In genomic region chr1:159331008-159331407, GRCm38 (mm10) we compare ENCODE assay signal across 19 mouse cellular contexts.
DNase-seq lines count a peak whose midpoint lies in the region; ATAC-seq lines count a peak whose summit lies in the region.
"Had no signal": no experiment of that assay in that cellular context is flagged by ENCODE, and none has a peak within 500 bp of the region (broad histone marks: within the 10 kb centered on the region; RNA-seq: fewer than 3 reads in every experiment).

No protein-coding gene starts in this region.

- 69% methylated on average over 4 of the region's 4 CpGs for WGBS in forebrain, embryonic 13.5 days
- 83% methylated on average over 4 of the region's 4 CpGs for WGBS in forebrain, embryonic 12.5 days

- no peak overlapping the region for H3K9ac ChIP-seq in forebrain, embryonic 13.5 days
- H3K9ac ChIP-seq in forebrain, embryonic 12.5 days = no peak overlapping the region
- H3K9ac ChIP-seq: heart, embryonic 13.5 days; limb, embryonic 15.5 days had no signal

- DNase-seq in layer of hippocampus, adult 9-11 months = peak; percentile 12
- no peak for DNase-seq in layer of hippocampus, adult 8-10 months (ENCODE audit: low spot score in 2 of 2)
- DNase-seq in brain, adult 2 months (ENCODE audit: low read depth, low spot score) = peak; percentile 53
- peak; percentile 15 to 44 for DNase-seq in cerebellum, postnatal 10 days
- DNase-seq in urinary bladder, adult 2 months (ENCODE audit: low spot score) = no peak
- DNase-seq: adrenal gland, postnatal 25 days; gastrocnemius, postnatal 10 days; heart, adult 11 months; kidney, adult 18-20 months; lung, postnatal 10 days; right cerebral cortex, postnatal 14 days; spleen, adult 18-20 months; thymus, postnatal 25 days had no signal

- no peaks in the 10 kb centered on the region for H3K9me3 ChIP-seq in forebrain, embryonic 13.5 days (replicated peaks)
- no peaks in the 10 kb centered on the region for H3K9me3 ChIP-seq in forebrain, embryonic 12.5 days
- H3K9me3 ChIP-seq: heart, embryonic 13.5 days; limb, embryonic 15.5 days had no signal

- H3K4me3 ChIP-seq in forebrain, embryonic 13.5 days = no peak overlapping the region
- H3K4me3 ChIP-seq in forebrain, embryonic 12.5 days (replicated peaks) = no peak overlapping the region
- H3K4me3 ChIP-seq: heart, embryonic 13.5 days; limb, embryonic 15.5 days had no signal

- H3K27me3 ChIP-seq in forebrain, embryonic 13.5 days = no peaks in the 10 kb centered on the region
- H3K27me3 ChIP-seq in forebrain, embryonic 12.5 days = no peaks in the 10 kb centered on the region
- H3K27me3 ChIP-seq: CH12.LX; heart, embryonic 13.5 days; limb, embryonic 15.5 days had no signal

- no peak overlapping the region for H3K4me2 ChIP-seq in forebrain, embryonic 13.5 days
- H3K4me2 ChIP-seq in forebrain, embryonic 12.5 days = no peak overlapping the region
- H3K4me2 ChIP-seq: heart, embryonic 13.5 days; limb, embryonic 15.5 days had no signal

- H3K4me1 ChIP-seq in forebrain, embryonic 13.5 days = no peaks in the 10 kb centered on the region
- no peaks in the 10 kb centered on the region for H3K4me1 ChIP-seq in forebrain, embryonic 12.5 days
- H3K4me1 ChIP-seq: heart, embryonic 13.5 days; limb, embryonic 15.5 days had no signal

- H3K27ac ChIP-seq in forebrain, embryonic 13.5 days = no peak overlapping the region
- H3K27ac ChIP-seq in forebrain, embryonic 12.5 days = no peak overlapping the region
- H3K27ac ChIP-seq: heart, embryonic 13.5 days; kidney, postnatal 0 days; limb, embryonic 15.5 days had no signal

- peak; percentile 69; the same call in 1 of the 2 replicates for ATAC-seq in forebrain, embryonic 13.5 days
- ATAC-seq in forebrain, embryonic 12.5 days (ENCODE audit: low FRiP score) = no peak

- H3K36me3 ChIP-seq in forebrain, embryonic 13.5 days (ENCODE audit: poor library complexity, severe bottlenecking) = peaks cover 49% of the 10 kb centered on the region
- H3K36me3 ChIP-seq in forebrain, embryonic 12.5 days (replicated peaks) = peaks cover 27% of the 10 kb centered on the region

Comparison
In these comparisons a context has a peak if more than half of its experiments do, and no peak if none do; other contexts are left out.
1. DNase-seq: peak in layer of hippocampus, adult 9-11 months (single experiment), brain, adult 2 months (single experiment) and cerebellum, postnatal 10 days (2 of 2); none in layer of hippocampus, adult 8-10 months (0 of 2) and urinary bladder, adult 2 months (single experiment).